Mouse (Mus musculus) thymus, postnatal 0 days (tissue): ENCODE results near the gene Rerg. TPM values are rescaled to one million over a fixed set of nuclear protein-coding genes. Genes with fewer than 3 reads are reported as not detected.
"Not testable (repeated sequence)": the region's sequence is repeated elsewhere in the genome, so short reads cannot be mapped to it uniquely, and the experiment has no call there.

ENCODE experiments used
- DNase-seq: peaks from one replicate; pipeline ENCODE4 v3.0.0-alpha.2; 2015; ENCODE audit warnings: low spot score
- polyA plus RNA-seq: library from polyadenylated mRNA; unstranded; fragments of >200 nt; fragmentation: Nextera tagmentation; extraction: Ambion mirVana; gene quantifications from 2 replicates; pipeline ENCODE4 v1.2.1, GENCODE M21; 2015

Gene Rerg
- polyA plus RNA-seq, 1 experiment from 2014 or later, result 1.6 TPM

- DNase-seq, result no peak
Observed at GRCm38 (mm10) chr6:137087956-137088355, 82.3 kb downstream of the Rerg start.

GRCm38 (mm10) chr6:137087470-137087869 lies 82.8 kb downstream of the Rerg start:
- DNase-seq, result no peak

GRCm38 (mm10) chr6:137079701-137080100 lies 90.6 kb downstream of the Rerg start:
- DNase-seq, result no peak

GRCm38 (mm10) chr6:137076731-137077130 lies 93.6 kb downstream of the Rerg start:
- DNase-seq, result no peak

DNA sequence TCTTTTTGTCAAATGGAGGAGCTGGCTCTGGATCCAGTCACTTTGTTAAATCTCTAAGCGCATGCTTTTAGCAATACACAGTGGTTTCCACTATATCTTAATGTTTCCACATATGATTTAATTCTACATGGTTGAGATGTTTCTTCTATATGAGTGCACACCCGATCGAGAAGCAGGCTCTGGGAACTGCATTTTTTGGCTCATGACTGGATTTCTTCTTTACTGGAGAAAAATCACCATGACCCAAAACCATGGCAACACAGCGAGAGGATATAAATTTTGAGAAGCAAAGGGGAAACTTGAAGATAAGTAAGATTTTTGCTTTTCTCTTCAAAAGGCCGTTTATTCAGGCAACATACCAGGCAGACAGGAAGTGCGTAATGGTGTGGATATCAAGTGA lies 94.1 kb downstream of the Rerg start:
- DNase-seq, result no peak

- DNase-seq, result no peak
Observed at GRCm38 (mm10) chr6:137072256-137072655, 98.0 kb downstream of the Rerg start.

DNA sequence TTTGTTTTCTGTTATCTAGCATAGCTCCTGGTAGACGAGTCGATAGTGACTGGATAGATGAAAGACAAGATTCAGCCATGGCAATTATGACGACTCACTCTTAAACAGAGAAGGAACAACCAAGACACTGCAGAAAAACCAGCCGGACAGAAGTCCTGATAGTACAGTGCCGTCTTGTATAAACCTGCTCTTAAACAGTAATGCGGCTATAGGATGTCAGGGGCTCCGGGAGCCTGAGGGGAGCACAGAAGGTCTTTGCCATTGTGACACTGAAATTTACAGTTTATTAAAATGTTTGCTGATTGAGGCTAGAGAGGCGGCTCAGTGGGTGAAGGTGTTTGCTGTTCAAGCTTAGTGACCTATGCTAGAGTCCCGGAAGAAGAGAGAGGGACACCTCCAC lies 98.8 kb downstream of the Rerg start:
- DNase-seq, result no peak

- DNase-seq, result no peak
Observed at GRCm38 (mm10) chr6:137065506-137065905, 104.8 kb downstream of the Rerg start.

DNA sequence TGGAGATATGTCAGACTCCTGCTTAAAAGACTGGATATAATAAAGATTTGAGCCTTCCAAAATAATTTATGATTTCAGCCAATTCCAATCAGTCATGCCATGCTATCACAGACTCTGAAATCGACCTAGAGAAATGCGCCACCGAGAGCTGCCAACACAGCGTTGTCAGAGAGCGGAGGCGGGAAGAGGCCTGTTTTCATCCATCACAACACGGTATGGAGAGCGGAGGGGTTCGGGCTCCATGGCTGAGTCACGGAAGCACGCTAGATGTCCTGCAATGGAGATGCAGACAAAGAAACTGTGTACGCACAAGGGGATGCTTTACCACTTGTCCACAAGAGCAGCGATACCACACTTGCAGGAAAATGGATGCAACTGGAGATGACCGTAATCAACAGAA lies 105.5 kb downstream of the Rerg start:
- DNase-seq, result no peak

- no peak for DNase-seq
Observed at GRCm38 (mm10) chr6:137063239-137063940, 106.9 kb downstream of the Rerg start.

DNA sequence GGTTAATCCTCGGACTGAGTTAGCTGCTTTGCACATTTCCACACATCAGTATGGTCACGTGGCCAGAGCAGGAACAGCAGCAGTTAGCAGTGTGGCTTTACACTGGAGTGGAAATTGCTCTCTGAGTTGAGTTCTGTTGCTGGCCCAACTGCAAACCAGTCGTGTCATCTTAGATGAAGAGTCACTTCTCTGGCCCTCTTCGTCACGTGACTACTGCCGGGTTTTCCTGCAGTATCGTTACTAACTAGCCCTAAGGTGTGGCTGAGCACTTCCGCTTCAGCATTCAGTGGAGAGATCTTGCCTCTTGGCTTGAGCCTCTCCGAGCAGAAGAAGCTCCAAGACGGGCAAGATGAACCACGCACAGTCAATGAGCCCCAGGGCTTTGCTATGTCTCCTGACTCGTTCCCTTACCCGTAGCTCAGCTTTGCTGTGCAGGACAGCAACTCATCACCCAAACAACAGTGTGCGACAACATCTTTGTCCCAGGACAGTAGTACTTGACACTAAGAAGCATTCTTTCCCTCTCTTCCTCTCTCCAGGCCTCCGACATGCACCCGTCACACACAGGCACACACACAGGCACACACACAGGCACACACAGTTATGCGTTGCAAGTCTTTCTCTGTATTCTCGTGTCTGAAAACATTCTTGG lies 108.3 kb downstream of the Rerg start:
- DNase-seq, result no peak

- no peak for DNase-seq
Observed at GRCm38 (mm10) chr6:137060595-137060994, 109.7 kb downstream of the Rerg start.

DNA sequence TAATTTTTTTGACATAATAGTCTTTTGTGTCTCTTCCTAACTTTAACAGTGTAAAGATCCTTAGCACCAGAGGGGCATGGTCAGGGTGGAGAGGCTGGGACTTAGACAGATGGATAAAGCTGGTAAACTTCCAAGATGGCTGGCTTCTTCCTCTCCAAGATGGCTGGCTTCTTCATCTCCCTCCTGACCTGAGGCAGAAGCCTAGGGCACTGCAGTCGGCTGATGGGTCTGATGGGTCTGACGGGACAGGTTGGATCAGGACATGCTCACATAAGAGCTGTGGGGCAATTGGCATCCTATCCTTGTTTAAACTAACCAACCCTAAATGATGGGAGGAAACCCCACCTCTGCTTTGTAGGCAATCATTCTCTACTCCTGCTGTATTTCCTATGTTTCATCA lies 112.0 kb downstream of the Rerg start:
- DNase-seq, result no peak

GRCm38 (mm10) chr6:137054073-137054472 lies 116.2 kb downstream of the Rerg start:
- DNase-seq, result no peak

DNA sequence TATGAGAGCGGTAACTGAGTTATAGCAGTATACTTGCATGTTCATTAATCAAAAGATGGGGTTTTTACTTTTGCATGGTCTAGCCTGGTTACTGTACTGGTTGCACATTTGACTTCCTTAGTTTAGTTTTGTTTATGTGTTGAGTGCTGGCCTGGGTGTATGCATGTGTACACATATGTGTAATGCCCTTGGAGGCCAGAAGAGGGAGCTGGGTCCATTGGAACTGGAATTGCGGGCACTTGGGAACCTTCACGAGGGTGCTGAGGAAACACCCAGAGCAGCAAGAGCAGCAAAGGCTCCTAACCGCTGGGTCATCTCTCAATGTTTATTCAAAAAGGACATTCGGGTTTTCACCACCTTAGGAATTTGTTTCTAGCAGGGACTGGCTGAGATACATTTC lies 116.8 kb downstream of the Rerg start:
- no peak for DNase-seq

DNA sequence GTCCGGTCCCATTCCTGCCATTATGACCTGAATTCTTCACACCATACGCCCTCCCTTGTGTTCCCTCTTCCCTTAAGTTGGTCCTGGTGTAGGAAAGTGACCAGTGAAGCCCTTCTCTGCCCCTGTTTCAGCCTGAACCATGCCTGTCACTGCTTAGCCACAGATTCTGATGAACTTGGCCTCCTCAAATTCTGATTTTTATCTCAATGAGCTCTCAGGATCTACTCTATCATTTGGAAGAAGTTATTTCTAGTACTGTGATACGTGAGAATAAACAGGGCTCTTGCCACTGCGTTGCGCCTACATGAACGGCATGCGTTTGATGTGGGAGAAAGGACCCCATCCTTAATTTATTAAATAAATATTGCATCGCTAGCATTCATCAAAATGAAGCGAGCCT lies 117.3 kb downstream of the Rerg start:
- DNase-seq, result no peak

DNA sequence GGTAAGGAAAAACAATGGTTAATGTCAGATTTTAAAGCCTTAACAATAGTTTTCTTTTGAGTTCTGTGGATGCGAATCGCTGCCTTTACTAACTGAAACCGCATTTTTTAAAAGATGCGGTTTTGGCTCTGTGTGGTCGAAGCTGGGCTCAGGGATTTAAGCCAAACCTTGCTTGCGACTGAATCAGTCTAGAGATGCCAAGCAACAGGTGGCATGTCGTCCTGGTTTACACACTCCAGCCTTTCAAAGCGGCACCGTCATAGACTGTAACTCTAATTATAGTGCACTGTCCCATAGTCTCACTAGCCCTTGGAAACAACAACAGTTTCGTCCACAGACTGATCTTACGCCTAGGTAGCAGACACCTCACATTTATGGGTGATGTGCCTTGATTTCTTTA lies 123.3 kb downstream of the Rerg start:
- no peak for DNase-seq

DNA sequence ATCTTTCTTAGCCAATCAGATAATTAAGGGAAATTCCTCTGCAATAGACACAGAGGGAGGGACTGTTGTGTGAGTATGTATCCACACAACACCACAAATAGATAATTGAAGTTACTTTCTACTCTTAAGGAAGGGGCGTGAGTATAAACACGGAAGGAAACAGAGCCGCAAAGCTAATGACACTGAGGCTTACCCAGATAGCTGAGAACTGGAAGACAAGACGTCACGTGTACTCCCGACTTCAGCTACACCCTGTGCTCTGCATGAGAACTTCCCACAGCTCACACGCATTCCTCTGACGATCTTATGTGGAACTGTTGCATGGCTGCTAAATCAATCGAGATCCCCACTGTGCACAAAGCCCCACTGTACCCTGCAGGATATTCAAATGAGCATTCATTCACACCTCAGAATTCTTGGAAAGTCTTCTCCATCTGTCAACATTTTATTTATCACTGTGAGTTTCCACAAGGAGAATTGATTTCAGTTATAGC lies 125.2 kb downstream of the Rerg start:
- DNase-seq, result no peak

DNA sequence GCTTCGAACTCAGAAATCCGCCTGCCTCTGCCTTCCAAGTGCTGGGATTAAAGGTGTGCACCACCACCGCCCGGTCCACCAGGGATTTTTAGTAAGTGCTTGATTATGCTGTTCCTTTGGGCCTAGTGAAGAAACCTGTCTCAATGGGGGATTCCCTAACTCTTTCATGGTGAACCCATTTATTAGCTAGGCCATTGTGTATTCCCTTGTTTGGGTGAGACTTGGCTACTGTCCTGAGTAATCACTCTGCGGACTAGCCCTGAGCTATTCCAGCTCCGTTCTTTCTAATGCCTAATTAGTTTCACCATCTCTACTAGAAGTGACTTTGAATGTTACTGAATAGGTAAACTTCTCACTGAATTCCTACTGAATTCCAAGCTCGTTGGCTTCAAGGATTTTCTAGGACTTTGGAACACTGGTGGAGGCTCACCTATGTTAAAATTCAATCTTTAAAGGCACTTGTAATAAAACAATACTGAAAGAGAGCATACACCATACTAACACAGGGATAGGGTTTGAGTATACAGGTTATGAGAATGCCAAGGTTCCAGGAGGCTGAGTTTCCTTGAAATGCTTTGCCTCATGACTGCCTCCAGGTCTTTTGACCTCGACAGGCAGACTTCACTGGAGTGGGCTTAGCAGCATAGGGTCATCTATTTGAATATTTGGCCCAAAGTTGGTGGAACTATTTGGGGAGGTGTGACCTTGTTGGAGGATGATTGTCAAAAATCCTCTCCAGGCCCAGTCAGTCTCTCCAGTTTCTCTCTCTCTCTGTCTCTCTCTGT lies 134.5 kb downstream of the Rerg start:
- not testable (repeated sequence) for DNase-seq

DNA sequence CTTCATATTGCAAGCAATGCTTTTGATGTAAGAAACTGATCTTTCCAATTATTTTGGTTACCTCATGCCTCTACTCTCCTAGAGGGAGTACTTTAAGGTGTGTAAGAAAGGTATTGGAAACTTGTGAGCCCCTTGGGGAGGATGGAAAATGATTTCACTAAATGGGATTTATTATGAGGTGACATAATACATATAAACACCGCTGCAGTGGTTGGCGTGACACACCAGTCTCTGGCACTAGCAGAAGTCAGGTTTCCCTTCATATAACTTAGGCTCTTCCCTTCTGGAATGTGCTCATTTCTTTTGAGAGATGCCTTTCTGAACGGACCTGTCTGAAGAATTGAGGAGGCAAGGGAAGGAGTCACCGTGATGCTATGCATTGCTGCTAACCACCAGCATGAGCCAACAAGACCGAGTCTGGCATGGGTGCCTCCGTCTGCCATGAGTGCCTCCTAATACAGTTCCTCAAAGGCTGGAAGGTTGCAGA lies 139.6 kb downstream of the Rerg start:
- no peak for DNase-seq

GRCm38 (mm10) chr6:137029931-137030610 lies 140.2 kb downstream of the Rerg start:
- no peak for DNase-seq
